Mouse (Mus musculus) testis, postnatal 14 days (tissue): ENCODE measurements around the gene Bzw2.

ENCODE experiments used
- DNase-seq: peaks from one replicate; pipeline ENCODE4 v3.0.0; 2021; ENCODE audit warnings: low spot score

Gene Bzw2

GRCm38 (mm10) chr12:36070231-36070630 lies 87.6 kb downstream of the Bzw2 start:
- no peak for DNase-seq

DNA sequence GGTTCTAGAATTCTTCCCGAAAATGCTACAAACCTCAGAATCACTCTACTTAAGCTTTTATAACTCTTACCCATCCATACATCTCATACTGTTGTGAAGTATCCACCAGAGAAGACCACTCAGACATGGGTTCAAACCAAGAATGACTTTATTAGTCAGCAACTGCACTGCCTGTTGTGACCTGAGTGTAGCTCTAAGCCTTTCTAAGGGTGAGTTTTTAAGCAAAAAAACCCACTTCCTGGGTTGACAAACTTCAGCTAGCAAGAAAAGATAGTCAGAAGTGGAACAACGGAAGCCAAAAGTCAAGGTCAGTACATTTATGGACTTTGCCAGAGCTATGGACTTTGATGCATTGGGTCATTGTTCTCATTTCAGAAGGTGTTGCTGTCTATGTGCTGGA lies 90.3 kb downstream of the Bzw2 start:
- no peak for DNase-seq

- no peak for DNase-seq
Observed at GRCm38 (mm10) chr12:36065911-36066310, 92.0 kb downstream of the Bzw2 start.

DNA sequence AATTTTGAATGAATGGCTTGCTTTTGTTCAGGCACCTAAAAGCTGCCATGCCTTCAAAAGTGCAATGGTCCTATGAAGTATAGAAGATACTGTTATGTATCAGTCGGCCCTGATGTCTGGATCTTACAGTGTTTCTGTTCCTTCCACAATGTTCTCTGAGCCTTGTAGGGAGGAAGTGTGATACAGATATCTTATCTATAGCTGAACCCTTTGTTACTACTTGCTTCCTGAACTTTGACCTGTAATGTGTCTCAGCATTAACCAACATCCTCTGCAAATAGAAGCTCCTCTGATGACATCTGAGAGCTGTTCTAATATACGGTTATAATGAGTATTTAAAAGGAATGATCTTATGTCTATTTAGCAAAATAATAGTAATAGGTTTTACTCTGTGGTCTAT lies 100.2 kb downstream of the Bzw2 start:
- DNase-seq = no peak

GRCm38 (mm10) chr12:36050276-36050675 lies 107.6 kb downstream of the Bzw2 start:
- DNase-seq = no peak

DNA sequence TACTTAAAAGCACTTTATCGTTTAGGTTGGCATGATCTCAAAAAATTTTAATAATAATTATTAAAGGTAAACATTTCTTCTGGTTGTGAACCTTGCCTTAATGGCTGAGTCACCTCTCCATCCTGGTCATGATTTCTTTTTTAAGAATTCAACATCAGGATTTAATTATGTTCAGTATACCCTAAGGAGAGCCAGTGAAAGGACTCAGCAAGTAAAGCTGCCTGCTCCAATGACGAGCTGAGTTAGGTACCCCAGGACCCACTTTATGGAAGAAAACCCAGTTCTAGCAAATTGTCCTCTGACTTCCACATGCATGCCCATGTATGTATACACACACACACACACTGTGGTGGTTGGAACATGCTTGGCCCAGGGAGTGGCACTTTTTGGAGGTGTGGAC lies 110.3 kb downstream of the Bzw2 start:
- no peak for DNase-seq

- DNase-seq = no peak
Observed at GRCm38 (mm10) chr12:36046196-36046595, 111.7 kb downstream of the Bzw2 start.

DNA sequence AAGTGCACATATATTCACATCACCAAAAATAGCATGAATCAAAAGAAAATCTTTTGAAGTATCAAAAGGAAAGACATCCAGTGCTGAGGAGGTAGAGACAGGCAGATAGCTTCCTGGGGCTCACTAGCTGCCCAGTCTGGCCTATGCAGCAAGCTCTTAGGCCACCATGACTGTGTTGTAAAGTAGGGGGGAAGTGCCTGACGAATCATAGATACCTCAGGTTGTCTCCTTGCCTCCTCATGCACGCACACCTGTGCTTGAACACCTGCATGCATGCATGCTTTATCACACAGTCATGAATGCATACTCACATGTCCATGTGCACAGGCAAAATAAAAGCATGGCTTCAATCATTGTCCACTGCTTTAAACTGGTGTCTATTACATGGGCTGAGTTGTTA lies 113.2 kb downstream of the Bzw2 start:
- no peak for DNase-seq

- peak; percentile 88 for DNase-seq
Observed at GRCm38 (mm10) chr12:36042348-36042778, 115.5 kb downstream of the Bzw2 start, which contains the start of gene Tspan13. Tspan13 (minus strand) TSS chr12:36042500.
